Mouse (Mus musculus): Measurements from ENCODE around the gene Sinhcaf. TPM values are rescaled to one million over a fixed set of nuclear protein-coding genes. Genes with fewer than 3 reads are reported as not detected.

Sinhcaf gene
- total and polyA plus RNA-seq, 3 experiments = 84.2 to 86.5 (median 84.5) TPM

- TF ChIP-seq GATA1 (IDR thresholded peaks at IDR 0.05; ENCODE audit: borderline replicate concordance, low read length) (no peak), TAL1 (conservative IDR thresholded peaks at IDR 0.05; ENCODE audit: low read depth, low read length) (no peak), POLR2AphosphoS5 (IDR thresholded peaks at IDR 0.05; ENCODE audit: insufficient replicate concordance, low read depth, low read length) (no peak), CTCF (IDR thresholded peaks at IDR 0.05; ENCODE audit: low read depth, low read length) (no peak), GATA2 (IDR thresholded peaks at IDR 0.05; ENCODE audit: borderline replicate concordance, low read depth, low read length) (no peak)
- no peak for DNase-seq (ENCODE audit: low spot score)
- no peak for ATAC-seq (ENCODE audit: extremely low read depth, insufficient number of reproducible peaks, low FRiP score, poor library complexity, severe bottlenecking)
- Histone ChIP-seq H3K4me3 (ENCODE audit: low read depth, low read length) (no peak overlapping the region), H3K27me3 (ENCODE audit: insufficient read depth, low read length) (peaks cover 8% of the 10 kb centered on the region), H3K4me1 (ENCODE audit: insufficient read depth, low read depth, low read length) (peaks cover 4% of the 10 kb centered on the region), H3K36me3 (replicated peaks) (no peaks in the 10 kb centered on the region), H3K9me3 (replicated peaks) (no peaks in the 10 kb centered on the region)
Measured at GRCm38 (mm10) chr6:148986003-148986402, 39.7 kb upstream of the Sinhcaf start.

GRCm38 (mm10) chr6:148980495-148980894 is 34.2 kb upstream of the Sinhcaf start:
- TF ChIP-seq GATA1 (IDR thresholded peaks at IDR 0.05; ENCODE audit: borderline replicate concordance, low read length) = no peak
- no peak for TF ChIP-seq GATA2 (IDR thresholded peaks at IDR 0.05; ENCODE audit: borderline replicate concordance, low read depth, low read length)
- no peak for TF ChIP-seq POLR2AphosphoS5 (IDR thresholded peaks at IDR 0.05; ENCODE audit: insufficient replicate concordance, low read depth, low read length)
- TF ChIP-seq CTCF (IDR thresholded peaks at IDR 0.05; ENCODE audit: low read depth, low read length) = no peak
- no peak for TF ChIP-seq TAL1 (conservative IDR thresholded peaks at IDR 0.05; ENCODE audit: low read depth, low read length)
- H3K4me3 ChIP-seq (ENCODE audit: low read depth, low read length) = no peak overlapping the region
- H3K9me3 ChIP-seq (replicated peaks) = no peaks in the 10 kb centered on the region
- ATAC-seq (ENCODE audit: extremely low read depth, insufficient number of reproducible peaks, low FRiP score, poor library complexity, severe bottlenecking) (no peak), DNase-seq (ENCODE audit: low spot score) (no peak)
- peaks cover 11% of the 10 kb centered on the region for H3K27me3 ChIP-seq (ENCODE audit: insufficient read depth, low read length)
- no peaks in the 10 kb centered on the region for H3K4me1 ChIP-seq (ENCODE audit: insufficient read depth, low read depth, low read length)
- H3K36me3 ChIP-seq (replicated peaks) = no peaks in the 10 kb centered on the region

- peaks cover 23% of the 10 kb centered on the region for H3K27me3 ChIP-seq (ENCODE audit: insufficient read depth, low read length)
- no peaks in the 10 kb centered on the region for H3K9me3 ChIP-seq (replicated peaks)
- H3K4me1 ChIP-seq (ENCODE audit: insufficient read depth, low read depth, low read length) = peaks cover 6% of the 10 kb centered on the region; the same call in 1 of the 2 replicates
- no peak overlapping the region for H3K4me3 ChIP-seq (ENCODE audit: low read depth, low read length)
- TF ChIP-seq POLR2AphosphoS5 (IDR thresholded peaks at IDR 0.05; ENCODE audit: insufficient replicate concordance, low read depth, low read length) (no peak), GATA2 (IDR thresholded peaks at IDR 0.05; ENCODE audit: borderline replicate concordance, low read depth, low read length) (no peak), GATA1 (IDR thresholded peaks at IDR 0.05; ENCODE audit: borderline replicate concordance, low read length) (no peak), TAL1 (conservative IDR thresholded peaks at IDR 0.05; ENCODE audit: low read depth, low read length) (no peak), CTCF (IDR thresholded peaks at IDR 0.05; ENCODE audit: low read depth, low read length) (no peak)
- H3K36me3 ChIP-seq (replicated peaks) = no peaks in the 10 kb centered on the region
- ATAC-seq (ENCODE audit: extremely low read depth, insufficient number of reproducible peaks, low FRiP score, poor library complexity, severe bottlenecking) = no peak
- DNase-seq (ENCODE audit: low spot score) = no peak
Measured at GRCm38 (mm10) chr6:148975096-148975495, 28.8 kb upstream of the Sinhcaf start.

- no peak for DNase-seq (ENCODE audit: low spot score)
- peaks cover 6% of the 10 kb centered on the region; the same call in 1 of the 2 replicates for H3K4me1 ChIP-seq (ENCODE audit: insufficient read depth, low read depth, low read length)
- no peaks in the 10 kb centered on the region for H3K9me3 ChIP-seq (replicated peaks)
- TF ChIP-seq TAL1 (conservative IDR thresholded peaks at IDR 0.05; ENCODE audit: low read depth, low read length) = no peak
- no peak overlapping the region for H3K4me3 ChIP-seq (ENCODE audit: low read depth, low read length)
- H3K27me3 ChIP-seq (ENCODE audit: insufficient read depth, low read length) = peaks cover 23% of the 10 kb centered on the region
- no peaks in the 10 kb centered on the region for H3K36me3 ChIP-seq (replicated peaks)
- ATAC-seq (ENCODE audit: extremely low read depth, insufficient number of reproducible peaks, low FRiP score, poor library complexity, severe bottlenecking) = no peak
Measured at GRCm38 (mm10) chr6:148972891-148973290, 26.6 kb upstream of the Sinhcaf start.

- no peak for ATAC-seq (ENCODE audit: extremely low read depth, insufficient number of reproducible peaks, low FRiP score, poor library complexity, severe bottlenecking)
- Histone ChIP-seq H3K4me1 (ENCODE audit: insufficient read depth, low read depth, low read length) (peaks cover 6% of the 10 kb centered on the region; the same call in 1 of the 2 replicates), H3K4me3 (ENCODE audit: low read depth, low read length) (no peak overlapping the region), H3K27me3 (ENCODE audit: insufficient read depth, low read length) (peaks cover 23% of the 10 kb centered on the region), H3K36me3 (replicated peaks) (no peaks in the 10 kb centered on the region), H3K9me3 (replicated peaks) (no peaks in the 10 kb centered on the region)
- DNase-seq (ENCODE audit: low spot score) = no peak
- TF ChIP-seq GATA2 (IDR thresholded peaks at IDR 0.05; ENCODE audit: borderline replicate concordance, low read depth, low read length) = no peak
- TF ChIP-seq GATA1 (IDR thresholded peaks at IDR 0.05; ENCODE audit: borderline replicate concordance, low read length) = no peak
- no peak for TF ChIP-seq TAL1 (conservative IDR thresholded peaks at IDR 0.05; ENCODE audit: low read depth, low read length)
- TF ChIP-seq POLR2AphosphoS5 (IDR thresholded peaks at IDR 0.05; ENCODE audit: insufficient replicate concordance, low read depth, low read length) = no peak
- TF ChIP-seq CTCF (IDR thresholded peaks at IDR 0.05; ENCODE audit: low read depth, low read length) = no peak
Measured at GRCm38 (mm10) chr6:148972059-148972848, 26.0 kb upstream of the Sinhcaf start.

GRCm38 (mm10) chr6:148971385-148971940 is 25.2 kb upstream of the Sinhcaf start:
- ATAC-seq (ENCODE audit: extremely low read depth, insufficient number of reproducible peaks, low FRiP score, poor library complexity, severe bottlenecking) = no peak
- TF ChIP-seq POLR2AphosphoS5 (IDR thresholded peaks at IDR 0.05; ENCODE audit: insufficient replicate concordance, low read depth, low read length) = no peak
- TF ChIP-seq GATA1 (IDR thresholded peaks at IDR 0.05; ENCODE audit: borderline replicate concordance, low read length) = no peak
- no peak for TF ChIP-seq GATA2 (IDR thresholded peaks at IDR 0.05; ENCODE audit: borderline replicate concordance, low read depth, low read length)
- no peak for TF ChIP-seq TAL1 (conservative IDR thresholded peaks at IDR 0.05; ENCODE audit: low read depth, low read length)
- TF ChIP-seq CTCF (IDR thresholded peaks at IDR 0.05; ENCODE audit: low read depth, low read length) = no peak

More at GRCm38 (mm10) chr6:148971385-148971940, 25.2 kb upstream of the Sinhcaf start:
- H3K4me1 ChIP-seq (ENCODE audit: insufficient read depth, low read depth, low read length) = peaks cover 6% of the 10 kb centered on the region; the same call in 1 of the 2 replicates
- no peak for DNase-seq (ENCODE audit: low spot score)
- H3K27me3 ChIP-seq (ENCODE audit: insufficient read depth, low read length) = peaks cover 23% of the 10 kb centered on the region
- no peak overlapping the region for H3K4me3 ChIP-seq (ENCODE audit: low read depth, low read length)
- no peaks in the 10 kb centered on the region for H3K36me3 ChIP-seq (replicated peaks)
- H3K9me3 ChIP-seq (replicated peaks) = no peaks in the 10 kb centered on the region
